Mouse (Mus musculus) midbrain, embryonic 11.5 days (tissue): ENCODE results near the gene Kif28. TPM values are rescaled to one million over a fixed set of nuclear protein-coding genes. Genes with fewer than 3 reads are reported as not detected.
"Not testable (repeated sequence)": the region's sequence is repeated elsewhere in the genome, so short reads cannot be mapped to it uniquely, and the experiment has no call there.

Experiments
- ATAC-seq: fragments of 200-750 bp; cut with Nextera tagmentation; 2 replicates; pipeline ENCODE4 v1.8.0; 2017; ENCODE audit warnings: moderate TSS enrichment, moderate library complexity; ENCODE audit not compliant: low FRiP score
- DNase-seq: peaks from one replicate; pipeline ENCODE4 v3.0.0; 2015; ENCODE audit warnings: low spot score; ENCODE audit errors: missing footprints
- H3K27ac ChIP-seq: fragments of 300-500 bp; sonication (generic); 2 replicates; pipeline ENCODE4 v1.5.1; 2014; ENCODE audit warnings: low read depth, low read length
- H3K27me3 ChIP-seq: fragments of 300-500 bp; sonication (generic); 2 replicates; pipeline ENCODE4 v1.6.1; 2014; ENCODE audit warnings: mild to moderate bottlenecking, low read length, moderate library complexity, mixed read lengths; ENCODE audit not compliant: control insufficient read depth, insufficient read depth
- H3K36me3 ChIP-seq: fragments of 300-500 bp; sonication (generic); 2 replicates; pipeline ENCODE4 v1.6.1; 2014; ENCODE audit warnings: mild to moderate bottlenecking, low read length, moderate library complexity, mixed read lengths; ENCODE audit not compliant: control insufficient read depth, insufficient read depth
- H3K4me1 ChIP-seq: fragments of 300-500 bp; sonication (generic); 2 replicates; pipeline ENCODE4 v1.6.1; 2014; ENCODE audit warnings: low read length; ENCODE audit not compliant: control insufficient read depth, insufficient read depth
- H3K4me2 ChIP-seq: fragments of 300-500 bp; sonication (generic); 2 replicates; pipeline ENCODE4 v1.6.1; 2014; ENCODE audit warnings: mild to moderate bottlenecking, moderate library complexity
- H3K4me3 ChIP-seq: fragments of 300-500 bp; sonication (generic); 2 replicates; pipeline ENCODE4 v1.5.1; 2014; ENCODE audit warnings: low read depth, low read length
- H3K9ac ChIP-seq: fragments of 300-500 bp; sonication (generic); 2 replicates; pipeline ENCODE4 v1.6.1; 2014; ENCODE audit warnings: low read length
- H3K9me3 ChIP-seq: fragments of 300-500 bp; sonication (generic); 2 replicates; pipeline ENCODE4 v1.6.1; 2016; ENCODE audit warnings: low read length; ENCODE audit not compliant: control insufficient read depth
- WGBS: fragments of 180-500 bp; shearing (Covaris S2); extraction: QIAGEN DNeasy Blood & Tissue Kit; methylation state at CpG from one replicate; pipeline ENCODE4 v1.1.7; 2014; 5-methylcytosine and 5-hydroxymethylcytosine counted together
- polyA plus RNA-seq: library from polyadenylated mRNA; unstranded; fragments of >200 nt; fragmentation: Nextera tagmentation; extraction: Ambion mirVana; gene quantifications from 2 replicates; pipeline ENCODE4 v1.2.1, GENCODE M21; 2014

Kif28 gene
- polyA plus RNA-seq, 1 experiment from 2014 or later = not detected

DNA sequence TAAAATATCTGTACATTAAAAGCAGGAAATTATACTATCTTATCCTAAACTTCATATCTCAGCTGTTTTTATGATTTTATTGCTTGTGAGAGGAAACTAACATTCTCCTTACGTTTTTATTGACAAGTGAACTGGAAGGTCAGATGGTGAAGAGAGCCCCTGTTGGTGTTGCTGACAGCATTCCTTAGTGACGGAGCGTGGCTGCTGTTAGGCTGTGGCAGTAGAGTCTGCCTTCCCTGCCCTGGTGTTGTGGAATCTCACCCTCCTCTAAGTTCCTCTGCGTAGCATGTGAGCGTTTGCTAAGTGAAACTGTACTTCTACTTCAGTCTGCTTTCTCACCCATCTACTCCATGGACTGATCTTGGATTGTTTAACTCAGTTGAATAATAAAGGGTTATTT, 58.3 kb downstream of the Kif28 start:
- 95% methylated on average over 5 of the region's 5 CpGs for WGBS
- Histone ChIP-seq H3K4me2 (no peak overlapping the region), H3K27ac (no peak overlapping the region), H3K4me1 (no peaks in the 10 kb centered on the region), H3K27me3 (no peaks in the 10 kb centered on the region), H3K9ac (no peak overlapping the region), H3K4me3 (no peak overlapping the region), H3K36me3 (peaks cover 5% of the 10 kb centered on the region), H3K9me3 (no peaks in the 10 kb centered on the region)
- DNase-seq = no peak
- no peak for ATAC-seq

DNA sequence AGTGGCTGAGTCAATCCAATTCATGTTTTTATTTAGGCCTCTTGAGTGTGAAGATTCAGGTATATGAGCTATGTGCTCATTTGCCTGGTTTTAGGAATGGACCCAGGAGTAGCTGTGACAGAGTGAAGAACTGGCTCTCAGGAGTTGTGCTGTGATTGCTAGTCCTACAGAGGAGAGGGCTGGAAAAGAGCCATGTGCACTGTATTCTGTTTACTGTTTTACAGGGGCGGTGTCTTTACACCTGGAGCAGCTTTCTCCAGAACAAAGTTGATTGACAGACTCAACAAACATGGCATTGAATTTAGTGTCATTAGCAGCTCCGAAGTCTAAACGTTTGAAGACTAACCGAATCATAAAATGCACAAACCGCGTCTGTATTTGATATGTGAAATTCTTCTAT, 58.7 kb downstream of the Kif28 start:
- ATAC-seq = no peak
- DNase-seq = no peak
- 96% methylated on average over 6 of the region's 6 CpGs for WGBS
- Histone ChIP-seq H3K27me3 (no peaks in the 10 kb centered on the region), H3K4me1 (no peaks in the 10 kb centered on the region), H3K9me3 (no peaks in the 10 kb centered on the region), H3K27ac (no peak overlapping the region), H3K36me3 (peaks cover 5% of the 10 kb centered on the region), H3K4me3 (no peak overlapping the region), H3K9ac (no peak overlapping the region), H3K4me2 (no peak overlapping the region)

GRCm38 (mm10) chr1:179682753-179683152, 62.3 kb downstream of the Kif28 start:
- H3K27me3 ChIP-seq, H3K4me3 ChIP-seq, H3K4me1 ChIP-seq, H3K9ac ChIP-seq, H3K4me2 ChIP-seq, H3K27ac ChIP-seq, ATAC-seq, H3K36me3 ChIP-seq, H3K9me3 ChIP-seq: not testable (repeated sequence)
- peak; percentile 21 for DNase-seq
- 94% methylated on average over 9 of the region's 10 CpGs for WGBS

DNA sequence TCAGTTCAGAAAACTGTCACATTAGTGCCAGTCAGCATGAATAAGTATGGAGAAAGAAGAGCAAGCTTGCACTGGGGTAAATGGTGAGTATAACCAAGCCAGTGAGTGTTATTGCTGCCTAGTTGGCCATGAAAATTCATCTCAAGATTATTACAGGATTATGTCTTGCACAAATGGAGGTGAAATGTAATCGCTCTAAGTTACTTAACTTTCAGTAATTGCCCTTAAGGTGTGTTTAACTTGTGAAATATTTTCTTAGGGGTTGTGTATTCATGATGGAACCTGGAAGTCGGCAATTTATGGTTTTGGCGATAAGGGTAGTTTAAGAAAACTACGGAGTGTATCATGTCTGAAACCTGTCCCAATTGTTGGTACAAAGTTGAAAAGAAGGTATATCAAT, 65.7 kb downstream of the Kif28 start:
- H3K36me3 ChIP-seq = peaks cover 14% of the 10 kb centered on the region
- no peaks in the 10 kb centered on the region for H3K9me3 ChIP-seq
- no peak overlapping the region for H3K9ac ChIP-seq
- no peak overlapping the region for H3K4me3 ChIP-seq
- DNase-seq (peak; percentile 37), ATAC-seq (no peak)
- H3K4me2 ChIP-seq = no peak overlapping the region
- no peak overlapping the region for H3K27ac ChIP-seq
- H3K4me1 ChIP-seq = no peaks in the 10 kb centered on the region
- 95% methylated on average over 4 of the region's 4 CpGs for WGBS
- no peaks in the 10 kb centered on the region for H3K27me3 ChIP-seq

DNA sequence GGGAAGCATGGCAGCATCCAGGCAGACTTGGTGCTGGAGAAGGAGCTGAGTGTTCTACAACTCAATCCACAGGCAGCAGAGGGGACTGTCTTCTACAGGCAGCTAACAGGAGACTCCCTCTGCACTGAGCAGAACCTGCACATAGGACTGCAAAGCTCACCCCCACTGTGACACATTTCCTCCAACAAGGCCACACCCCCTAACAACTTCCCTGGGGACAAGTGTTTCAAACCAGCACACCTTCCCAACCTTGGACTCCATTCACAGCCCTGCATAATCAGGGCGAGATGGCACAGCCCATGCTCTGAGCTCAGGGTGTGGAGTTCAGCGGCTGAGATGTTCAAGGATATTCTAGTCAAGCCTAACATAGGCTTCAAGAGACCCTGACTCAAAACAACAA, 68.0 kb downstream of the Kif28 start:
- H3K36me3 ChIP-seq = peaks cover 11% of the 10 kb centered on the region
- ATAC-seq (no peak), DNase-seq (no peak)
- WGBS = 87% methylated on average over 2 of the region's 2 CpGs
- no peak overlapping the region for H3K4me3 ChIP-seq
- no peak overlapping the region for H3K4me2 ChIP-seq
- no peaks in the 10 kb centered on the region for H3K9me3 ChIP-seq
- no peaks in the 10 kb centered on the region for H3K4me1 ChIP-seq
- no peaks in the 10 kb centered on the region for H3K27me3 ChIP-seq
- no peak overlapping the region for H3K27ac ChIP-seq
- no peak overlapping the region for H3K9ac ChIP-seq

DNA sequence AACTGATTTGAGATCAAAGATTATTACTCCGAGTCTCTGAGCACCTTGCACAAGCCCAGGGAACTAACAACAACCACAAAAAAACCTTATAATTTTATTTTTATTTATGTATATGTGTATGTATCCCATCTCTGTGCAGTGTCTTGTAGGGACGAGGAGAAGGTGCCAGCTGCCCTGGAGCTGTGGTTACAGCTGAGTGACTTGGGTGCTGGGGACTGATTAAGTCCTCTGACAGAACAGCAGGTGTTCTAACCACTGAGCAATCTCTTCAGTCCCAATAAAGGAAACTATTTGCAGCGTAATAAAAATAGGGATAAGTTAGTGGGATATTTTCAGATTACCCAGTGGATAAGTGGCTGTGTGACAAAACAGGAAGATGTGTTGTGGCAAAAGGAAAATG, 70.7 kb downstream of the Kif28 start:
- H3K4me2 ChIP-seq = no peak overlapping the region
- peaks cover 6% of the 10 kb centered on the region; the same call in 1 of the 2 replicates for H3K4me1 ChIP-seq
- no peaks in the 10 kb centered on the region for H3K27me3 ChIP-seq
- H3K9me3 ChIP-seq = no peaks in the 10 kb centered on the region
- no peak overlapping the region for H3K27ac ChIP-seq
- no peak overlapping the region for H3K4me3 ChIP-seq
- WGBS = 95% methylated on average over 3 of the region's 3 CpGs
- DNase-seq (no peak), ATAC-seq (no peak)
- H3K36me3 ChIP-seq = peaks cover 9% of the 10 kb centered on the region
- H3K9ac ChIP-seq = no peak overlapping the region

DNA sequence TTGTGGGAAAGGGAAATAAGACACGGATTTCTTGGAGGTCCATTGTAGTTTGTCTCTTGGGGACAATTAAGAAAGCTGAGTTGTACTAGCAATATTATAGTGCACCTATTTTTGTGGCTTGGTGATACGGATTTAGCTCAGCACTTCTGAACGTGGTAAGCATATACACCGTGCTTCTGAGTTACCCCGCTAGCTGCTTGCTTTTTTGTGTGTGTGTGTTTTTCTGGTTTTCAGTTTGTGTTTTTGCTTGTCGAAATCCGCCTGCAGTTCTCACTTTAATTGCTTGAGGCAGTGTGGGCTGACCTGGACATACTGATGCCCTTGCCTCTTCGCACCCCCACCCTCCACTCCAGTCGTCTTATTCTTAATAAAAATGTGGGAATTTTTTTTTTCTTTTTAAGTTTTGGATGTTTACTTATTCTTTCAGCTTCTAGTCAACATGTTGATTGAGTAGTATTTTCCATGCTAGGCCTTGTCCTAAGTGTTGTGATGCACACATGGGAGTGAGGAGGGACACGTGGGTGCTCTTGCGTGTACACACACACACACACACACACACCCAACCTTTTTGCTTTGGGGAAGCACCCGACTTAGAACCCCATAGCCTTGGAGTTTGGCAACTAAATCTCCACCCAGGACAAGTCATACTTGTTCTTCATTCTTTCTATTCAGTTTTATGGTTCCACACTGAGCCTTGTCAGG, 76.1 kb downstream of the Kif28 start:
- WGBS = 23% methylated on average over 12 of the region's 12 CpGs
- Histone ChIP-seq H3K4me1 (peaks cover 10% of the 10 kb centered on the region; the same call in 1 of the 2 replicates), H3K9ac (peak overlapping the region; percentile 90), H3K9me3 (no peaks in the 10 kb centered on the region), H3K36me3 (no peaks in the 10 kb centered on the region), H3K4me3 (peak overlapping the region; percentile 82), H3K4me2 (peak overlapping the region; percentile 80), H3K27me3 (no peaks in the 10 kb centered on the region), H3K27ac (peak overlapping the region; percentile 74; the same call in 1 of the 2 replicates)
- ATAC-seq (no peak), DNase-seq (peak; percentile 94)

DNA sequence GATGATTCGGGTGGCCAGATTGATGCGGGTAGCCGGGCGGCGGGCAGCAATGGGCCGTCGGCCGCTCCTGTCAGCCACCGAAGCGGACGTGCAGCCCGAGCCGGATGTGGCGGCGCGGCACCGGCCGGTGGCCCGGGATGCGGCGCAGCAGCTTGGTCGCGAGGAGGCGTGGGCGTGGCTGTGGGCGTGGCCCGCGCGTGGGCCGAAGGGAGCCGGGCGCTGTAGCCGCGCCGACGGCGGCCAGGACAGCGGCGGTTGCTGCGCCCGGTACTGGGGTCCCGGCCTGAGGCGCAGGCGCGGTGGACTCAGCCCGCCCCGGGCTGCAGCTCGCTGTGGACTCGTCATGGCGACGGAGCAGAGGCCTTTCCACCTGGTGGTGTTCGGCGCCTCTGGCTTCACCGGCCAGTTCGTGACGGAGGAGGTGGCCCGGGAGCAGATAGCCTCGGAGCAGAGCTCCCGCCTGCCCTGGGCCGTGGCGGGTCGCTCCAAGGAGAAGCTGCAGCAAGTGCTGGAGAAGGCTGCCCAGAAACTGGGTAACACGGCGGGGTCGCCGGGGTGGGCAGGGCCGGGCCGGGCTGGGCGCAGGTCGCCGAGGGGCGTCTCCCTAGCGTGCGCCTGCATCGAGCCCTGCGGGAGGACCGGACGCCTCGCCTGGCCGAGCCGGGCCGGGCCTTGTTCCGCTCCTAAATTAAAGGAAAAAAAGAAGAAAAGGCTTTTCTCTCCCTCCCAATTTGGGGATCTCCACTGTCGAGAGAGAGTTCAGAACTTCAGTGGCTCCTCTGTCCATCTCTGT, 76.9 kb downstream of the Kif28 start, which contains the start of gene Sccpdh:
Gene Sccpdh (plus strand): TSS at position 198 of the 793 bp plus-strand sequence.
- WGBS = under 1% methylated on average over 68 of the region's 84 CpGs
- Histone ChIP-seq H3K9me3 (no peaks in the 10 kb centered on the region), H3K27ac (peak within 1 kb of the TSS; percentile 74), H3K4me2 (peak within 1 kb of the TSS; percentile 80), H3K27me3 (no peaks in the 10 kb centered on the region), H3K4me3 (peak within 1 kb of the TSS; percentile 82), H3K4me1 (peaks cover 10% of the 10 kb centered on the region; the same call in 1 of the 2 replicates), H3K9ac (peak within 1 kb of the TSS; percentile 90), H3K36me3 (no peaks in the 10 kb centered on the region)
- ATAC-seq = peak; percentile 97
- DNase-seq = peak; percentile 98

- Histone ChIP-seq H3K27ac (peak overlapping the region; percentile 74), H3K4me3 (peak overlapping the region; percentile 82), H3K36me3 (no peaks in the 10 kb centered on the region), H3K9ac (peak overlapping the region; percentile 90), H3K9me3 (no peaks in the 10 kb centered on the region), H3K4me1 (peaks cover 10% of the 10 kb centered on the region; the same call in 1 of the 2 replicates), H3K4me2 (peak overlapping the region; percentile 80), H3K27me3 (no peaks in the 10 kb centered on the region)
- peak; percentile 17 for ATAC-seq
- 2% methylated on average over 7 of the region's 7 CpGs for WGBS
- DNase-seq = no peak
Measured at GRCm38 (mm10) chr1:179667450-179667849, 77.6 kb downstream of the Kif28 start.
